ENCODE assay signal across 16 mouse cellular contexts in genomic region chr8:73645582-73645981, GRCm38 (mm10).
"Had no signal": no experiment of that assay in that cellular context is flagged by ENCODE, and none has a peak within 500 bp of the region (broad histone marks: within the 10 kb centered on the region; RNA-seq: fewer than 3 reads in every experiment).

No protein-coding gene starts in this region.

- H3K27ac ChIP-seq: neural tube, embryonic 13.5 days; neural tube, embryonic 15.5 days; stomach, embryonic 15.5 days; stomach, postnatal 0 days had no signal

- H3K4me2 ChIP-seq: neural tube, embryonic 13.5 days; neural tube, embryonic 15.5 days; stomach, embryonic 15.5 days had no signal

- H3K9me3 ChIP-seq: neural tube, embryonic 13.5 days; neural tube, embryonic 15.5 days; stomach, embryonic 15.5 days had no signal

- H3K36me3 ChIP-seq: neural tube, embryonic 13.5 days; neural tube, embryonic 15.5 days; stomach, embryonic 15.5 days had no signal

- H3K4me1 ChIP-seq: neural tube, embryonic 13.5 days; neural tube, embryonic 15.5 days; stomach, embryonic 15.5 days had no signal

- H3K4me3 ChIP-seq: neural tube, embryonic 13.5 days; neural tube, embryonic 15.5 days; stomach, embryonic 15.5 days had no signal

- H3K9ac ChIP-seq: neural tube, embryonic 13.5 days; neural tube, embryonic 15.5 days; stomach, embryonic 15.5 days had no signal

- H3K27me3 ChIP-seq: neural tube, embryonic 13.5 days; neural tube, embryonic 15.5 days; stomach, embryonic 15.5 days had no signal

- DNase-seq: retina, postnatal 1 day; right cerebral cortex, adult 18-20 months; right cerebral cortex, postnatal 14 days; right cerebral cortex, postnatal 25 days; right cerebral cortex, postnatal 4 days; spleen, adult 18-20 months; thymus, adult 18-20 months; thymus, adult 2 months; thymus, postnatal 14 days; thymus, postnatal 25 days; thymus, postnatal 36 days; thymus, postnatal 4 days had no signal
